Mouse (Mus musculus): ENCODE measurements around the gene Cela2a. TPM values are rescaled to one million over a fixed set of nuclear protein-coding genes. Genes with fewer than 3 reads are reported as not detected.

Gene Cela2a
- polyA plus RNA-seq, 1 experiment from 2014 or later = 22.4 TPM

DNA sequence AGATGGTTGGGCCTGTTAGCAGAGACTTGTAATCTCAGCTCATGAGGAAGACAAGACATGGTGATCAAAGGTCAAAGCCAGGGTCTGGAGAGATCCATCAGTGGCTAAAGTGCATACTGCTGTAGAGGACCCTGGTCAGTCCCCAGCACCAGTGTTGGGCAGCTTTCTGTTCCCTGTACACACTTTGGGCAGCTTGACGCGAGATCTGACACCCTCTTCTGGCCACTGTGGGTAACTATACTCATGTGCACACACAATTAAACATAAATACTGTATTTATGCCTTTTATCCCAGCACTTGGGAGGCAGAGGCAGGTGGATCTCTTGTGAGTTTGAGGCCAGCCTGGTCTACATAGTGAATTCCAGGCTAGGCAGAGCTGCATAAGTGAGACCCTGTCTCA, 15.0 kb downstream of the Cela2a start:
- Histone ChIP-seq H3K36me3 (ENCODE audit: control insufficient read depth, insufficient read depth, low read length) (peaks cover 43% of the 10 kb centered on the region), H3K4me1 (replicated peaks; ENCODE audit: control insufficient read depth, insufficient read depth) (no peaks in the 10 kb centered on the region), H3K4me3 (ENCODE audit: low read depth, low read length) (no peak overlapping the region), H3K9ac (ENCODE audit: low read length) (no peak overlapping the region), H3K9me3 (ENCODE audit: control insufficient read depth, low read length) (no peaks in the 10 kb centered on the region), H3K27me3 (ENCODE audit: control insufficient read depth, insufficient read depth, low read length) (no peaks in the 10 kb centered on the region), H3K4me2 (replicated peaks; ENCODE audit: low read depth) (no peak overlapping the region), H3K27ac (replicated peaks) (no peak overlapping the region)
- TF ChIP-seq CTCF (IDR thresholded peaks at IDR 0.05; ENCODE audit: low read depth) (no peak), EP300 (optimal IDR thresholded peaks at IDR 0.05) (no peak)
- ATAC-seq (ENCODE audit: low FRiP score, low TSS enrichment) = no peak
- 93% methylated on average over 2 of the region's 2 CpGs for WGBS
- DNase-seq (ENCODE audit: low spot score) = no peak

DNA sequence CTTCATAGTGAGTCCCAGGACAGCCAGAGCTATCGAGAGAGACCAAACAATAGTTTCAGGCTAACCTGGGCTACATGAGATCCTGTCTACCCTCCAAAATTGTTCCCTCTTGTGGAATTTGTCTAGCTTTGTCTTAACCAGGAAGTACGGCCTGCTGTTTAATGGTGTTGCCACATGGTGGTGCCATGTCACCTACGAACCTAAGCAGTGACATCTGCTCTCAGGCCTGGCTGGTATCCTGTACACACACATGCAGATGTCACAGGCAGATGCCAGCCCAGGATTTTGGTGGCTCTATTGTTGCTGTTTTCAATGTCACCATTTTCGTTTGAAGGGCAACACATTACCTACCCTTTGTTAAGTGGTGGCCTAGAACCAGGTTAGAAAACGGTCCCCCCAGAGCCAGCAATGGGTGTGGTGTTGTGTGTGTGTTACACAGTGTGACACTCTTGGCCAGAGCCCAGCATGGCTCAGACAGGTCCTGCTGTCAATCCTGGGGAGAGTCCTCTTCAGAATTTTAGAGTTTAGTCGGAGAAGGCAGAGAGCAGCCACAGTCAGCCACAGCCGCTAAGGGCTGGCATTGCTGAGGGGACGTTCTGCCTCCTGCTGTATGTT, 16.0 kb downstream of the Cela2a start:
- Histone ChIP-seq H3K36me3 (ENCODE audit: control insufficient read depth, insufficient read depth, low read length) (peaks cover 51% of the 10 kb centered on the region), H3K9ac (ENCODE audit: low read length) (no peak overlapping the region), H3K27me3 (ENCODE audit: control insufficient read depth, insufficient read depth, low read length) (no peaks in the 10 kb centered on the region), H3K9me3 (ENCODE audit: control insufficient read depth, low read length) (no peaks in the 10 kb centered on the region), H3K4me2 (replicated peaks; ENCODE audit: low read depth) (no peak overlapping the region), H3K4me1 (replicated peaks; ENCODE audit: control insufficient read depth, insufficient read depth) (no peaks in the 10 kb centered on the region), H3K4me3 (ENCODE audit: low read depth, low read length) (no peak overlapping the region), H3K27ac (replicated peaks) (no peak overlapping the region)
- 75% methylated on average over 8 of the region's 8 CpGs for WGBS
- peak; percentile 68 for DNase-seq (ENCODE audit: low spot score)
- peak; percentile 82 for TF ChIP-seq CTCF (IDR thresholded peaks at IDR 0.05; ENCODE audit: low read depth)
- TF ChIP-seq EP300 (optimal IDR thresholded peaks at IDR 0.05) = no peak
- ATAC-seq (ENCODE audit: low FRiP score, low TSS enrichment) = peak; percentile 56

DNA sequence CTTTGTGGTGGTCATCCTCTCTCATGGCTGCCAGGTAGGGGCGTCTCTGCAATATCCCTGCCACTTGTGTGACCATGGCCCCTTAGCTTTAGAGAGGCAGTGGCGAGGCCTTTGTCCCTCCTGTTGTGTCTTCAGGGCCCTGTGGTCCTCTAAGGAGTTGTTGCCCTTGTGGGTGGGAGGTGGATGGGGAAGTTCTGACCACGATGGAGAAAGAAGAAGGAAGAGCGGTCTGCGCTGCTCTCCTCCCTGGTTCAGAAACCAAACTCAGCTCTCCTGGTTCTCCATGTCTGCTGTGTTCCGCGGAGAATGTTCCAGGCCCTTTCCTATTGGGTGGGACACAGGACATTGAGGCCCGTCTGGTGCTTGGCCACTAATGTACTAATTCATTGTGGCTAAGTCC, 20.1 kb downstream of the Cela2a start:
- peaks cover 35% of the 10 kb centered on the region for H3K36me3 ChIP-seq (ENCODE audit: control insufficient read depth, insufficient read depth, low read length)
- ATAC-seq (ENCODE audit: low FRiP score, low TSS enrichment) = no peak
- 95% methylated on average over 8 of the region's 8 CpGs for WGBS

DNA sequence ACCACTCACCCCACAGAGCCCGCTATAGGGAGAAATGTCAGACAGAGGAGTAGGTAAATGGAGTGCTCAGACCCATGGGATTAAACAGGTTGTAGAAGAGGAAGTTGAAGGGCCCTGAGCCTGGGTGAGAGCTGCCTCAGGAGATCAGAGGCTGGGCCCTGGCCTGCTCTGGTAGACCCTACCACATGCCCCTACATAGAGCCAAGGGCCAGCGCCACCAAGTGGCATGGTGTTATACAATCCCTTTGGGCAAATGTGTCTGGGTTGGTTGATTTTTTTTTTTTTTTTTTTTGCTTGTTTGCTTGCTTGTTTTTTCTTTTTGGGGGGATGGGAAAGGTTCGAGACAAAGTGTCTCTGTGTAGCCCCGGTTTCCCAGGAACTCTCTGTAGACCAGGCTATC, 21.9 kb downstream of the Cela2a start:
- Histone ChIP-seq H3K9ac (ENCODE audit: low read length) (no peak overlapping the region), H3K9me3 (ENCODE audit: control insufficient read depth, low read length) (no peaks in the 10 kb centered on the region), H3K27ac (replicated peaks) (no peak overlapping the region), H3K27me3 (ENCODE audit: control insufficient read depth, insufficient read depth, low read length) (no peaks in the 10 kb centered on the region), H3K4me2 (replicated peaks; ENCODE audit: low read depth) (no peak overlapping the region), H3K4me1 (replicated peaks; ENCODE audit: control insufficient read depth, insufficient read depth) (no peaks in the 10 kb centered on the region), H3K36me3 (ENCODE audit: control insufficient read depth, insufficient read depth, low read length) (peaks cover 25% of the 10 kb centered on the region; the same call in 1 of the 2 replicates), H3K4me3 (ENCODE audit: low read depth, low read length) (no peak overlapping the region)
- whole genome bisulfite sequencing = 89% methylated on average over 4 of the region's 4 CpGs
- TF ChIP-seq EP300 (optimal IDR thresholded peaks at IDR 0.05) (no peak), CTCF (IDR thresholded peaks at IDR 0.05; ENCODE audit: low read depth) (no peak)
- DNase-seq (ENCODE audit: low spot score) (no peak), ATAC-seq (ENCODE audit: low FRiP score, low TSS enrichment) (no peak)

More for the DNA sequence above, 20.1 kb downstream of the Cela2a start:
- Histone ChIP-seq H3K27ac (replicated peaks) (no peak overlapping the region), H3K4me3 (ENCODE audit: low read depth, low read length) (no peak overlapping the region), H3K9me3 (ENCODE audit: control insufficient read depth, low read length) (no peaks in the 10 kb centered on the region), H3K27me3 (ENCODE audit: control insufficient read depth, insufficient read depth, low read length) (no peaks in the 10 kb centered on the region), H3K4me1 (replicated peaks; ENCODE audit: control insufficient read depth, insufficient read depth) (no peaks in the 10 kb centered on the region), H3K4me2 (replicated peaks; ENCODE audit: low read depth) (no peak overlapping the region), H3K9ac (ENCODE audit: low read length) (no peak overlapping the region)
- no peak for DNase-seq (ENCODE audit: low spot score)
- TF ChIP-seq EP300 (optimal IDR thresholded peaks at IDR 0.05) = no peak
- no peak for TF ChIP-seq CTCF (IDR thresholded peaks at IDR 0.05; ENCODE audit: low read depth)

DNA sequence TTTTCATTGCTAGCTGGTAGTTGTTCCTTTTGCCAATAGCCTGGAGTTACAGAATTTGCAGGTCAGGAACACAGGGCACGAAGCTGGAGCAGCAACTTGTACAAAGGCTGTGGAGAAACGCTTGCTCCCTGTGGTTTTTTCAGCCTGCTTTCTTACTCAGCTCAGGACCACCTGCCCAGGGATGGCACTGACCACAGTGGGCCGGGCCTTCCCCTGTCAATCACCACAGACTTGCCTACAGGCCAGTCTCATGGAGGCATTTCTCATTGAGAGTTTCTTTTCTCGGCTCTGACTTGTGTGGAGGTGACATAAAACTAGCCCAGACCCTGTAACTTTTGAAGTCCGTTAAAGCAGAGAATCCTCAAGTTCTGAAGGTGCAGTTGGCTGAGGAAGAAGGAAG, 28.4 kb downstream of the Cela2a start:
- Histone ChIP-seq H3K9me3 (ENCODE audit: control insufficient read depth, low read length) (no peaks in the 10 kb centered on the region), H3K4me1 (replicated peaks; ENCODE audit: control insufficient read depth, insufficient read depth) (no peaks in the 10 kb centered on the region), H3K4me3 (ENCODE audit: low read depth, low read length) (no peak overlapping the region), H3K36me3 (ENCODE audit: control insufficient read depth, insufficient read depth, low read length) (peaks cover 4% of the 10 kb centered on the region), H3K4me2 (replicated peaks; ENCODE audit: low read depth) (no peak overlapping the region), H3K9ac (ENCODE audit: low read length) (no peak overlapping the region), H3K27ac (replicated peaks) (no peak overlapping the region), H3K27me3 (ENCODE audit: control insufficient read depth, insufficient read depth, low read length) (no peaks in the 10 kb centered on the region)
- DNase-seq (ENCODE audit: low spot score) (no peak), ATAC-seq (ENCODE audit: low FRiP score, low TSS enrichment) (no peak)
- 93% methylated on average over 5 of the region's 5 CpGs for WGBS
- TF ChIP-seq EP300 (optimal IDR thresholded peaks at IDR 0.05) = no peak
- TF ChIP-seq CTCF (IDR thresholded peaks at IDR 0.05; ENCODE audit: low read depth) = no peak

DNA sequence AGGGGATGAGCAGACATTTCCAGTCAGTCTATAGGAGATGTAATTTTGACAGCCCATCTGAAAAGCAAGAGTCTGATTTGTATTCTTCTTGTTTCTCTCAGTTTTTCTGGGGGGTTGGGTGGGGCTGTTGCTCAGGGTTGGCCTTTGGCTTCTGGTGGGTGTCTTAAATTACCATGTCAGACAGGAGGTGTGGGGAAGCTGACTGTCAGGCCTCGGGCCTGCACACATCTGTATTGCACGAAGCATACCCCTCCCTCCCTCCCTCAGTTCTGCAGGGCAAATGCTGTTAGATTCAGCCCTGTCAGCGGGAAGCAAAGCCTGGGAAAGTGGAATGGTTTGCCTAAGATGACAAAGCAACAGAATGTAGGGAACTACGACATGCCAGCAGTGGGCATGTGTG, 29.0 kb downstream of the Cela2a start:
- Histone ChIP-seq H3K27ac (replicated peaks) (no peak overlapping the region), H3K36me3 (ENCODE audit: control insufficient read depth, insufficient read depth, low read length) (peaks cover 4% of the 10 kb centered on the region), H3K9me3 (ENCODE audit: control insufficient read depth, low read length) (no peaks in the 10 kb centered on the region), H3K4me1 (replicated peaks; ENCODE audit: control insufficient read depth, insufficient read depth) (no peaks in the 10 kb centered on the region), H3K4me3 (ENCODE audit: low read depth, low read length) (no peak overlapping the region), H3K4me2 (replicated peaks; ENCODE audit: low read depth) (no peak overlapping the region), H3K9ac (ENCODE audit: low read length) (no peak overlapping the region), H3K27me3 (ENCODE audit: control insufficient read depth, insufficient read depth, low read length) (no peaks in the 10 kb centered on the region)
- TF ChIP-seq CTCF (IDR thresholded peaks at IDR 0.05; ENCODE audit: low read depth) = no peak
- no peak for TF ChIP-seq EP300 (optimal IDR thresholded peaks at IDR 0.05)
- no peak for DNase-seq (ENCODE audit: low spot score)
- 91% methylated on average over 4 of the region's 4 CpGs for WGBS
- no peak for ATAC-seq (ENCODE audit: low FRiP score, low TSS enrichment)

All from stomach, postnatal 0 days (tissue).